Mouse (Mus musculus) lung, embryonic 16.5 days (tissue): ENCODE measurements around the gene Nom1. TPM values are rescaled to one million over a fixed set of nuclear protein-coding genes. Genes with fewer than 3 reads are reported as not detected.
"Not testable (repeated sequence)": the region's sequence is repeated elsewhere in the genome, so short reads cannot be mapped to it uniquely, and the experiment has no call there.

Source experiments
- ATAC-seq: fragments of 200-750 bp; cut with Nextera tagmentation; 2 replicates; pipeline ENCODE4 v1.8.0; 2017; ENCODE audit warnings: low read depth, mild to moderate bottlenecking, moderate library complexity
- H3K27ac ChIP-seq: fragments of 300-500 bp; sonication (generic); 2 replicates; pipeline ENCODE4 v1.5.1; 2014; ENCODE audit warnings: mild to moderate bottlenecking, control low read depth, low read length
- H3K27me3 ChIP-seq: fragments of 300-500 bp; sonication (generic); 2 replicates; pipeline ENCODE4 v1.6.1; 2014; ENCODE audit warnings: low read depth, low read length, mixed read lengths; ENCODE audit not compliant: control insufficient read depth, insufficient read depth
- H3K36me3 ChIP-seq: fragments of 300-500 bp; sonication (generic); 2 replicates; pipeline ENCODE4 v1.6.1; 2014; ENCODE audit warnings: low read length; ENCODE audit not compliant: control insufficient read depth, insufficient read depth
- H3K4me1 ChIP-seq: fragments of 300-500 bp; sonication (generic); replicated peaks from 2 replicates; pipeline ENCODE4 v1.6.1; 2014; ENCODE audit warnings: low read length, mixed read lengths; ENCODE audit not compliant: control insufficient read depth, insufficient read depth
- H3K4me2 ChIP-seq: fragments of 300-500 bp; sonication (generic); 2 replicates; pipeline ENCODE4 v1.6.1; 2014; ENCODE audit warnings: low read depth, low read length, control low read depth
- H3K4me3 ChIP-seq: fragments of 300-500 bp; sonication (generic); 2 replicates; pipeline ENCODE4 v1.5.1; 2014; ENCODE audit warnings: mild to moderate bottlenecking, low read length, control low read depth
- H3K9ac ChIP-seq: fragments of 300-500 bp; sonication (generic); 2 replicates; pipeline ENCODE4 v1.6.1; 2014; ENCODE audit warnings: low read length, control low read depth
- H3K9me3 ChIP-seq: fragments of 300-500 bp; sonication (generic); 2 replicates; pipeline ENCODE4 v1.6.1; 2016; ENCODE audit warnings: low read length; ENCODE audit not compliant: control insufficient read depth
- WGBS: fragments of 180-500 bp; shearing (Covaris S2); extraction: QIAGEN DNeasy Blood & Tissue Kit; methylation state at CpG from one replicate; pipeline ENCODE4 v1.1.7; 2014; 5-methylcytosine and 5-hydroxymethylcytosine counted together
- polyA plus RNA-seq: library from polyadenylated mRNA; unstranded; fragments of >200 nt; fragmentation: Nextera tagmentation; extraction: Ambion mirVana; gene quantifications from 2 replicates; pipeline ENCODE4 v1.2.1, GENCODE M21; 2015

Nom1 gene
- polyA plus RNA-seq, 1 experiment from 2014 or later, result 25.0 TPM

- H3K27me3 ChIP-seq, result no peaks in the 10 kb centered on the region; the same call in 1 of the 2 replicates
- 39% methylated on average over 8 of the region's 8 CpGs for WGBS
- H3K9ac ChIP-seq, result peak overlapping the region; percentile 88
- H3K4me1 ChIP-seq, result peaks cover 16% of the 10 kb centered on the region
- ATAC-seq, result no peak
- peaks cover 21% of the 10 kb centered on the region for H3K36me3 ChIP-seq
- no peaks in the 10 kb centered on the region for H3K9me3 ChIP-seq
- peak overlapping the region; percentile 96 for H3K4me3 ChIP-seq
- no peak overlapping the region for H3K27ac ChIP-seq
- peak overlapping the region; percentile 73 for H3K4me2 ChIP-seq
These were observed 1.0 kb downstream of the Nom1 start for GRCm38 (mm10) chr5:29435491-29435890.

- not testable (repeated sequence) for ATAC-seq, H3K27me3 ChIP-seq, H3K27ac ChIP-seq, H3K9me3 ChIP-seq, H3K4me2 ChIP-seq, H3K4me3 ChIP-seq, H3K9ac ChIP-seq
- WGBS, result 93% methylated on average over 6 of the region's 6 CpGs
- H3K4me1 ChIP-seq, result peaks cover 16% of the 10 kb centered on the region
- H3K36me3 ChIP-seq, result peaks cover 32% of the 10 kb centered on the region
These were observed 2.3 kb downstream of the Nom1 start for GRCm38 (mm10) chr5:29436728-29437127.

GRCm38 (mm10) chr5:29445275-29445674 lies 10.8 kb downstream of the Nom1 start:
- Histone ChIP-seq H3K27me3 (no peaks in the 10 kb centered on the region), H3K4me1 (no peaks in the 10 kb centered on the region), H3K4me2 (no peak overlapping the region), H3K9me3 (no peaks in the 10 kb centered on the region), H3K9ac (no peak overlapping the region), H3K4me3 (no peak overlapping the region), H3K36me3 (peaks cover 61% of the 10 kb centered on the region), H3K27ac (no peak overlapping the region)
- no peak for ATAC-seq
- WGBS, result 89% methylated on average over 2 of the region's 2 CpGs

DNA sequence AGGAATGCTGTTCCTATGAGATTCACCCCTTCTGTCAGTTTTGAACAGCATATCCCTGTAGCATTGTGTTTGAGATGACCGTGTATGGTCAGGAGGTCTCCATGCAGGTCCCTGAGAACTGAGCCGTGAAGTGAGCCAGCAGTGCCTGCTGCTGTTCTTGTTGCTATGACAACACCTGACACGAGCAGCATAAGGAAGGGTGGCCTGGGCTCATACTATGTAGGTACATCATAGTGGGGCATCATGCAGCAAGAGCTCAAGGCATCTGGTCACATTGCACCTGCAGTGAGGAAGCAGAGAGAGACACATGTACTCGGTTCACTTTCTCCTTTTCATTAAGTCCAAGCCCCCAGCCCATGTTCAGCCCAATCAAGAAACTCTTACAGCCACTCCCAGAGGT lies 17.9 kb downstream of the Nom1 start:
- no peaks in the 10 kb centered on the region for H3K9me3 ChIP-seq
- no peak overlapping the region for H3K27ac ChIP-seq
- H3K9ac ChIP-seq, result no peak overlapping the region
- WGBS, result 68% methylated on average over 4 of the region's 4 CpGs
- ATAC-seq, result no peak
- H3K4me2 ChIP-seq, result no peak overlapping the region
- peaks cover 18% of the 10 kb centered on the region for H3K36me3 ChIP-seq
- no peaks in the 10 kb centered on the region for H3K27me3 ChIP-seq
- no peak overlapping the region for H3K4me3 ChIP-seq
- H3K4me1 ChIP-seq, result no peaks in the 10 kb centered on the region

- ATAC-seq, result no peak
- Histone ChIP-seq H3K9ac (no peak overlapping the region), H3K36me3 (peaks cover 5% of the 10 kb centered on the region; the same call in 1 of the 2 replicates), H3K27me3 (no peaks in the 10 kb centered on the region), H3K4me3 (no peak overlapping the region), H3K27ac (no peak overlapping the region), H3K4me1 (no peaks in the 10 kb centered on the region), H3K4me2 (no peak overlapping the region), H3K9me3 (no peaks in the 10 kb centered on the region)
- WGBS, result 66% methylated on average over 5 of the region's 5 CpGs
These were observed 22.6 kb downstream of the Nom1 start for GRCm38 (mm10) chr5:29456895-29457656.

DNA sequence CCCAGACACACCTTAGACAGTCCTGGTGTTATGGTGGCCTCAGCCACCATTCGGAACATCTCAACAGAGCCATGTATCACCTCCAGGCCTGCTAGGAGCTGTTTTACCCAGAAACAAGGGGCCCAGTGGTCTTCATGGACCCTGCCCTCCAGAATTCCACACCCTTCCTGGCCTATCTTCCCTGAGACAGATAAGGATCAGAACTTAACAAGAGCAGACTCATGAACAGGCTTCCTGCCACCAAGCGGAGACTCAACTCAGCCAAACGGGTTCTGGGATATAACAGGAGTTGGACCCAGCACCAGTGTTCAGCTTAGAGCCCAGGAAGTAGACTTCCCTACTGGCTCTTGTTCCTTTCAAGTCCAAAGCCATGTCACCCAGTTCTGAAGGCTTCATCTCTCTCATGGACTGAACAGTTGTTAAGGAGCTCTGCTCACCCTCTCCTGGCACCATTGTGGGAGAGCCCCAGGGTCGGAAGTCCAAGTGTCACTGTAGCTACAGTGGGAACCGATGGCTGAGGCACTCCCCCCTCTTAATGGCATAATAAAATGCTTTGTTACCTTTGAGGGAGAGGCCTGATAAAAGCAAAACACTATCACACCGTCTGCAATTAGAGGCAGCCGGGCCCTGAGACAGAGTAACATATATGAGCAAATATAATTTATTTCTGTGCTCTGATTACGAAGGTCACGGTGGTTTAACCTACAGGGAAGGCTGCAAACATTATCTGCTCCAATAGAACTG lies 28.7 kb downstream of the Nom1 start:
- Histone ChIP-seq H3K4me1 (no peaks in the 10 kb centered on the region), H3K4me3 (no peak overlapping the region), H3K9ac (no peak overlapping the region), H3K9me3 (no peaks in the 10 kb centered on the region), H3K36me3 (no peaks in the 10 kb centered on the region), H3K27me3 (peaks cover 15% of the 10 kb centered on the region), H3K27ac (no peak overlapping the region), H3K4me2 (no peak overlapping the region)
- no peak for ATAC-seq
- WGBS, result 64% methylated on average over 9 of the region's 9 CpGs

DNA sequence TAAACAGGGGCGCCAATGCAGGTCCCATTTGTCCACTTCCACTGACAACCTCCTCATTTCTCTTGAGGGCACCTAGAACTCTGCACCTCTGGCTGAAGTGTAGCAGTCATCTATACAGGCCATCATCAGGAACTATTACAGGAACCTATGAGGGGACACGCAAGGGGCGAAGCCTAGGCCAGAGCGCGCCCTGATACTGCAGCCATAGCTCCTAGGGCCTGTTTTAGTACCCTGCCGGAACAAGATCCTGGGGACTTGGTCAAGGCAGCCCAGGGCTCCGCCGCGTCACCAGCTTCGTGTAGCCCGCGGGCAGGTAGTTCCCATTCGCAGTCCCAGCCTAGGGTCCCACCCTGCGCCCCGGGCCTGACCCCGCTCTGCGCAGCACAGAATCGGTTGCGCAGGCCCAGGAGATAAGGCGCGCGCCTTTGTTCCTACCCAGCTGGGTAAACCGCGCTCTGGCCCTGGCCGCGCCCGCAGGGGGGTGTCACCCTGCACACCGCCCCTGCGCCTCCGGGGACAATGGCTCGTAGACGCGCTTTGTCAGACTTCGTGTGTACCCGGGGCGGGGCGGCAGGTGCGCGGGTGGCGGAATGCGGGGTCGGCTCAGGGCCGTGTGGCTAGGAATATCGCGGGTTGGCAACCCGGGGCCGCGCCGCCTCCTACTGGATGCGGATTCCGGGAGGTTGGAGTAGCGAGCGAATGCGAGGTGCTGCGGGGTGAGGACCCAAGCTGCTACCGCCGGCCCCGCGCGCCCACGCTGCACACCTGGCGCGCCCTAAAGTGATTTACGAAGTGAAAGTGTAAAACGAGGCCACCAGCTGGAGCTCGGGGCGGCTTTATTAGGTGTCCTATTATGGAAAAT lies 33.3 kb downstream of the Nom1 start:
- H3K4me2 ChIP-seq, result peak overlapping the region; percentile 73
- no peaks in the 10 kb centered on the region for H3K9me3 ChIP-seq
- H3K9ac ChIP-seq, result peak overlapping the region; percentile 50
- no peaks in the 10 kb centered on the region for H3K36me3 ChIP-seq
- 3% methylated on average over 67 of the region's 67 CpGs for WGBS
- ATAC-seq, result peak; percentile 77
- no peaks in the 10 kb centered on the region for H3K4me1 ChIP-seq
- peak overlapping the region; percentile 51 for H3K4me3 ChIP-seq
- no peak overlapping the region for H3K27ac ChIP-seq
- H3K27me3 ChIP-seq, result peaks cover 55% of the 10 kb centered on the region

- Histone ChIP-seq H3K9ac (peak overlapping the region; percentile 50), H3K9me3 (no peaks in the 10 kb centered on the region), H3K27ac (no peak overlapping the region), H3K27me3 (peaks cover 62% of the 10 kb centered on the region), H3K4me3 (peak overlapping the region; percentile 51), H3K4me1 (no peaks in the 10 kb centered on the region), H3K36me3 (no peaks in the 10 kb centered on the region), H3K4me2 (peak overlapping the region; percentile 73)
- ATAC-seq, result no peak
- WGBS, result 4% methylated on average over 17 of the region's 17 CpGs
These were observed 34.0 kb downstream of the Nom1 start for GRCm38 (mm10) chr5:29468351-29469065.
